Mouse (Mus musculus) stomach, postnatal 0 days (tissue): ENCODE data around the gene Foxd4.

Source experiments
- CTCF ChIP-seq: IDR thresholded peaks from 2 replicates; pipeline ENCODE4 v1.5.1; 2016; ENCODE audit warnings: antibody characterized with exemption, low read depth, mild to moderate bottlenecking, moderate library complexity
- EP300 ChIP-seq: optimal IDR thresholded peaks from 2 replicates; pipeline ENCODE3; 2016; ENCODE audit warnings: antibody characterized with exemption

GRCm38 (mm10) chr19:24886888-24887287 is 14.1 kb downstream of the Foxd4 start:
- TF ChIP-seq CTCF, result no peak
- no peak for TF ChIP-seq EP300
